Mouse (Mus musculus) neural tube, embryonic 14.5 days (tissue): ENCODE results near the gene Fastk. TPM values are rescaled to one million over a fixed set of nuclear protein-coding genes. Genes with fewer than 3 reads are reported as not detected.

ENCODE experiments used
- ATAC-seq: fragments of 200-750 bp; cut with Nextera tagmentation; 2 replicates; pipeline ENCODE4 v1.8.0; 2017; ENCODE audit warnings: low read depth, mild to moderate bottlenecking, moderate TSS enrichment, moderate library complexity
- H3K27ac ChIP-seq: fragments of 300-500 bp; sonication (generic); 2 replicates; pipeline ENCODE4 v1.5.1; 2014; ENCODE audit warnings: low read depth, mild to moderate bottlenecking, control low read depth, low read length, moderate library complexity, mixed read lengths
- H3K27me3 ChIP-seq: fragments of 300-500 bp; sonication (generic); 2 replicates; pipeline ENCODE4 v1.6.1; 2014; ENCODE audit warnings: low read length; ENCODE audit not compliant: control insufficient read depth, insufficient read depth
- H3K36me3 ChIP-seq: fragments of 300-500 bp; sonication (generic); 2 replicates; pipeline ENCODE4 v1.6.1; 2014; ENCODE audit warnings: low read length, mixed read lengths; ENCODE audit not compliant: control insufficient read depth, insufficient read depth
- H3K4me1 ChIP-seq: fragments of 300-500 bp; sonication (generic); 2 replicates; pipeline ENCODE4 v1.6.1; 2014; ENCODE audit warnings: low read length; ENCODE audit not compliant: control insufficient read depth, insufficient read depth
- H3K4me2 ChIP-seq: fragments of 300-500 bp; sonication (generic); 2 replicates; pipeline ENCODE4 v1.6.1; 2014; ENCODE audit warnings: mild to moderate bottlenecking, low read depth, low read length, control low read depth
- H3K4me3 ChIP-seq: fragments of 300-500 bp; sonication (generic); 2 replicates; pipeline ENCODE4 v1.5.1; 2014; ENCODE audit warnings: low read depth, low read length, control low read depth, mixed read lengths
- H3K9ac ChIP-seq: fragments of 300-500 bp; sonication (generic); replicated peaks from 2 replicates; pipeline ENCODE4 v1.6.1; 2014; ENCODE audit warnings: low read depth, mild to moderate bottlenecking, control low read depth, low read length, mixed read lengths
- H3K9me3 ChIP-seq: fragments of 300-500 bp; sonication (generic); 2 replicates; pipeline ENCODE4 v1.6.1; 2016; ENCODE audit warnings: low read length; ENCODE audit not compliant: control insufficient read depth
- WGBS: fragments of 180-500 bp; shearing (Covaris S2); extraction: QIAGEN DNeasy Blood & Tissue Kit; methylation state at CpG from one replicate; pipeline ENCODE4 v1.1.7; 2014; 5-methylcytosine and 5-hydroxymethylcytosine counted together
- polyA plus RNA-seq: library from polyadenylated mRNA; unstranded; fragments of >200 nt; fragmentation: Nextera tagmentation; extraction: Ambion mirVana; gene quantifications from 2 replicates; pipeline ENCODE4 v1.2.1, GENCODE M21; 2014

The Fastk gene
- polyA plus RNA-seq, 1 experiment from 2014 or later: 97.7 TPM

- Histone ChIP-seq H3K4me3 (no peak overlapping the region), H3K4me2 (no peak overlapping the region), H3K27ac (no peak overlapping the region), H3K4me1 (peaks cover 10% of the 10 kb centered on the region), H3K9ac (no peak overlapping the region), H3K9me3 (no peaks in the 10 kb centered on the region), H3K27me3 (no peaks in the 10 kb centered on the region; the same call in 1 of the 2 replicates), H3K36me3 (no peaks in the 10 kb centered on the region)
- ATAC-seq: no peak
- WGBS: 78% methylated on average over 7 of the region's 7 CpGs
Observed at GRCm38 (mm10) chr5:24392724-24393123, 52.4 kb downstream of the Fastk start.

GRCm38 (mm10) chr5:24391864-24392263 is 53.2 kb downstream of the Fastk start, which contains the start of gene Atg9b:
Gene Atg9b (minus strand): TSS chr5:24392143.
- 82% methylated on average over 7 of the region's 7 CpGs for WGBS

GRCm38 (mm10) chr5:24389658-24390020 is 55.4 kb downstream of the Fastk start:
- Histone ChIP-seq H3K9ac (no peak overlapping the region), H3K27me3 (no peaks in the 10 kb centered on the region; the same call in none of the 2 replicates), H3K36me3 (no peaks in the 10 kb centered on the region), H3K4me2 (no peak overlapping the region), H3K9me3 (no peaks in the 10 kb centered on the region), H3K4me1 (peaks cover 14% of the 10 kb centered on the region), H3K4me3 (no peak overlapping the region), H3K27ac (no peak overlapping the region)
- ATAC-seq: no peak
- WGBS: 69% methylated on average over 4 of the region's 4 CpGs

More at GRCm38 (mm10) chr5:24391864-24392263, 53.2 kb downstream of the Fastk start, which contains the start of gene Atg9b:
- no peak within 1 kb of the TSS for H3K4me3 ChIP-seq
- no peaks in the 10 kb centered on the region for H3K9me3 ChIP-seq
- no peak within 1 kb of the TSS for H3K27ac ChIP-seq
- no peak within 1 kb of the TSS for H3K4me2 ChIP-seq
- ATAC-seq: no peak
- H3K36me3 ChIP-seq: no peaks in the 10 kb centered on the region
- no peak within 1 kb of the TSS for H3K9ac ChIP-seq
- H3K4me1 ChIP-seq: peaks cover 18% of the 10 kb centered on the region
- no peaks in the 10 kb centered on the region; the same call in 1 of the 2 replicates for H3K27me3 ChIP-seq

- Histone ChIP-seq H3K4me3 (no peak overlapping the region), H3K36me3 (no peaks in the 10 kb centered on the region), H3K4me2 (no peak overlapping the region), H3K27me3 (no peaks in the 10 kb centered on the region; the same call in none of the 2 replicates), H3K4me1 (peaks cover 14% of the 10 kb centered on the region), H3K9ac (no peak overlapping the region), H3K27ac (no peak overlapping the region), H3K9me3 (no peaks in the 10 kb centered on the region)
- no peak for ATAC-seq
- WGBS: 52% methylated on average over 6 of the region's 7 CpGs
Observed at GRCm38 (mm10) chr5:24389011-24389657, 56.0 kb downstream of the Fastk start.

Other genes starting within 250 kb of the Fastk start
- gene Kcnh2, start 93.7 kb downstream of the Fastk start, polyA plus RNA-seq: 13.6 and 17.0 TPM in 2 replicates
- gene Nos3, start 80.5 kb downstream of the Fastk start, polyA plus RNA-seq: 4.2 and 9.6 TPM in 2 replicates
- gene Atg9b, start 53.1 kb downstream of the Fastk start, polyA plus RNA-seq: 2.0 and 2.2 TPM in 2 replicates
- gene Abcb8, start 51.6 kb downstream of the Fastk start, polyA plus RNA-seq: 47.2 and 47.7 TPM in 2 replicates
- 0.58 and 3.0 TPM in 2 replicates for gene Asic3, start 31.9 kb downstream of the Fastk start, polyA plus RNA-seq
- gene Cdk5, start 21.8 kb downstream of the Fastk start, polyA plus RNA-seq: 119 and 126 TPM in 2 replicates
- 11.2 and 13.8 TPM in 2 replicates for gene Slc4a2, start 21.4 kb downstream of the Fastk start, polyA plus RNA-seq
- 63.9 and 68.0 TPM in 2 replicates for gene Tmub1, start 2.6 kb upstream of the Fastk start, polyA plus RNA-seq
- 59.3 and 63.6 TPM in 2 replicates for gene Agap3, start 6.9 kb upstream of the Fastk start, polyA plus RNA-seq
- 3.5 and 5.8 TPM in 2 replicates for gene Gbx1, start 81.9 kb upstream of the Fastk start, polyA plus RNA-seq
- 0.17 and 0.45 TPM in 2 replicates for gene Asb10, start 95.7 kb upstream of the Fastk start, polyA plus RNA-seq
- 0.14 and 0.16 TPM in 2 replicates for gene 4931409K22Rik, start 111.5 kb upstream of the Fastk start, polyA plus RNA-seq
- gene Abcf2, start 132.2 kb upstream of the Fastk start, polyA plus RNA-seq: 80.3 and 89.8 TPM in 2 replicates
- 13.3 and 13.6 TPM in 2 replicates for gene Chpf2, start 141.5 kb upstream of the Fastk start, polyA plus RNA-seq
- 139 and 179 TPM in 2 replicates for gene Smarcd3, start 179.1 kb upstream of the Fastk start, polyA plus RNA-seq
- 56.2 and 57.9 TPM in 2 replicates for gene Nub1, start 240.2 kb upstream of the Fastk start, polyA plus RNA-seq